Mouse (Mus musculus): ENCODE results near the gene 1190007I07Rik.
"Not testable (repeated sequence)": the region's sequence is repeated elsewhere in the genome, so short reads cannot be mapped to it uniquely, and the experiment has no call there.

Gene 1190007I07Rik

DNA sequence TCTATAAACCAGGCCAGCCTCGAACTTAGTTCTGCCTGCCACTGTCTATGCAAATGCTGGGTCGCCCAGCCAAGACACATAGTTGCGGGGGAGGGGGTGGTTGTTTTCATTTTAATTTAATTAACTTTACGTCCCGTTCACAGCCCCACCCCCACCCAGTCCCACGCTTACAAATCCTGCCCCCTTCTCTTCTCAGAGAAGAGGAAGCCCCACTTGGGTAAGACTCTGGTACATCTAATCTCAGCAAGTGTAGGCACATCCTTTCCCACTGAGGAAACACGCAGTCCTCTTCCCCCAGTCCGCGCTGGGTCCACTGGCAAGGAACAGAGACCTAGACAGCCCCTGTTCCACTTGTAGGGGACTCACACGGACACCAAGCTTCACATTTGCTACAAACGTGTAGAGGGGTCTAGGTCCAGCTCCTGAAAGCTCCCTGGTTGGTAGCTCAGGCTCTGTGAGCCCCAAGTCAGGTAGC is 6.1 kb upstream of the 1190007I07Rik start:
- DNase-seq (ENCODE audit: low read depth, low spot score) = no peak

DNA sequence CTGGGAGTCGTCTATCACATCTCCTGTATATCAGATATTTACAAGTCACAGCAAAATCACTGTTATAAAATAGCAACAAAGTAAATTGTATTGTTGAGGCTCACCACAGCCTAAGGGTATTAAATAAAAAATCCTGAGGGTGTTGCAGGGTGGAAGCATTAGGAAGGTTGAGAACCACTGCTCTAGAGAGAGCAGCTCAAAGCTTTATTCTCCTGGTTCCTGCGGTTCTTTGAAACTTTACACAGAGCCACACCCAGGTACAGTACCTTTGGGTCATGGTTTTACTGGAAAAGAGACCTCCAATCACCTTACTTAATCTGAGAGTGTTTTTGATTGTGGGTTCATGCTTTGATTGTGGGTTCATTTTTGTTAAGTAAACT is 515 bp upstream of the 1190007I07Rik start:
- DNase-seq (ENCODE audit: low read depth, low spot score) = not testable (repeated sequence)

- DNase-seq (ENCODE audit: low read depth, low spot score) = no peak
Observed at GRCm38 (mm10) chr10:82622235-82622634, 793 bp downstream of the 1190007I07Rik start.

DNA sequence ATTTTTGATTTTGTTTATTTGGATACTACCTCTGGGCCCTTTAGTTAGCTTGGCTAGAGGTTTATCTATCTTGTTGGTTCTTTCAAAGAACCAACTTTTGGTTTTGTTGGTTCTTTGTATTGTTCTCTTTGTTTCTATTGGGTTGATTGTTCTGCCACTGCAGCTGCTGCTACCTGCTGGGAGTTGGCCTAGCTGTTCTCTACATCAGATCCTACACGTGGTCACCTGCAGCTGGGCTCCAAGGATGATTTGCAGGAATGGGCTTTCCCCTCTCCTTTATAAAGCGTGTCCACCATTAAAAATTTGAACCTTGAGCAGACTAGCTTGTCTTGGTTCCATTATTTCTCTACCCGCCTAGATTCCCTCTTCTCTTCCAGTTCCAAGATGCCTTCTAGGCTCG is 28.6 kb downstream of the 1190007I07Rik start:
- not testable (repeated sequence) for DNase-seq (ENCODE audit: low read depth, low spot score)

- DNase-seq (ENCODE audit: low read depth, low spot score) = not testable (repeated sequence)
Observed at GRCm38 (mm10) chr10:82589673-82590072, 33.4 kb downstream of the 1190007I07Rik start.

DNA sequence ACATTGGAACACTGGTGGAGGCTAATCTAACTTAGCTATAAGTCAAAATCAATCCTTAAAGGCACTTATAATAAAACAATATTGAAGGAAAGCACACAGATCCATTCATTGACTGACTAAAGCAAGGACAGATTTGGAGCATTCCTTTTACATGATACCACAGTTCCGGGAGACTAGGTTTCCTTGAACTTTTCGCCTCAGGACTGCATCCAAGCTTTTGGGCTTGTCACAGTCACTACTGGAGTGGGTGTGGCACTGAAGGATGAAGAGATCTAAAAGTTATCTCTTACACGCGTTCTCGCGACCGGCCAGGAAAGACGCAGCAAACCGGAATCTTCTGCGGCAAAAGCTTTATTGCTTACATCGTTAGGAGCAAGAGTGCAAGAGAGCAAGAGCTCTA is 51.9 kb downstream of the 1190007I07Rik start:
- not testable (repeated sequence) for DNase-seq (ENCODE audit: low read depth, low spot score)
